In the genomic region with DNA sequence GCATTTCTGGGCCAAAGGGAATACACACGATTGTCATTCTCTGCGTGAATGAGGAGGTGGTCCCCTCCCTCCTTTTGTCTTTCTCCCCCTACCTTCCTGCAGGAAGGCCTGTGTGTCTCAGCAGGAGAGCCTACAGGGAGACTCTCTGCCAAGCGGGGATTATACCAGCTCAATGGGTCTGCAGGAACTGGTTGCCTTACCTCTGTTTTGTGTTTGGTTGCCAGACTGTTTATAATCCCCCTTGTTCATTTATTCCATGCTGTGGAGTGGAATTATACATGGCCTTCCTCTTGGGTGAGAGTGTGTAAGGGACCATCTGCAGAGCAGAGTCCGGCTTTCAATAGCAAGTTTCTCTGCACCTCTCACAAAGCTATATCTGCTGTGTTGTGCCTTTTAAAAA, we compare ENCODE assay signal across 21 mouse cellular contexts. TPM values are rescaled to one million over a fixed set of nuclear protein-coding genes. Genes with fewer than 3 reads are reported as not detected.
A peak's percentile ranks its signal among the peaks of the same experiment; 100 is the strongest.
DNase-seq lines count a peak whose midpoint lies in the region; ATAC-seq and TF ChIP-seq lines count a peak whose summit lies in the region.
"Had no signal": no experiment of that assay in that cellular context is flagged by ENCODE, and none has a peak within 500 bp of the region (broad histone marks: within the 10 kb centered on the region; RNA-seq: fewer than 3 reads in every experiment).

No protein-coding gene starts in this region.

- H3K4me3 ChIP-seq in midbrain, embryonic 10.5 days = no peak overlapping the region
- H3K4me3 ChIP-seq in midbrain, postnatal 0 days (ENCODE audit: low read depth, low read length) = no peak overlapping the region
- no peak overlapping the region for H3K4me3 ChIP-seq in forebrain, embryonic 13.5 days
- no peak overlapping the region for H3K4me3 ChIP-seq in hindbrain, embryonic 13.5 days
- no peak overlapping the region for H3K4me3 ChIP-seq in midbrain, embryonic 14.5 days (replicated peaks; ENCODE audit: low read depth, low read length)
- H3K4me3 ChIP-seq: embryonic facial prominence, embryonic 15.5 days; gastrocnemius, adult 2 months; heart, embryonic 12.5 days; limb, embryonic 12.5 days; liver, embryonic 12.5 days had no signal

- no peaks in the 10 kb centered on the region for H3K36me3 ChIP-seq in midbrain, embryonic 10.5 days
- H3K36me3 ChIP-seq in midbrain, postnatal 0 days (ENCODE audit: insufficient read depth, low read length) = no peaks in the 10 kb centered on the region
- peaks cover 6% of the 10 kb centered on the region for H3K36me3 ChIP-seq in forebrain, embryonic 13.5 days (ENCODE audit: poor library complexity, severe bottlenecking)
- H3K36me3 ChIP-seq in hindbrain, embryonic 13.5 days = no peaks in the 10 kb centered on the region
- no peaks in the 10 kb centered on the region for H3K36me3 ChIP-seq in midbrain, embryonic 14.5 days (ENCODE audit: control insufficient read depth, insufficient read depth, low read length)
- H3K36me3 ChIP-seq: embryonic facial prominence, embryonic 15.5 days; heart, embryonic 12.5 days; limb, embryonic 12.5 days; liver, embryonic 12.5 days had no signal

- TF ChIP-seq CTCF in midbrain, postnatal 0 days (IDR thresholded peaks at IDR 0.05) = no peak

- H3K9me3 ChIP-seq in midbrain, embryonic 10.5 days (replicated peaks) = peaks cover 4% of the 10 kb centered on the region; the same call in 1 of the 2 replicates
- H3K9me3 ChIP-seq in midbrain, postnatal 0 days (ENCODE audit: low read length) = no peaks in the 10 kb centered on the region
- H3K9me3 ChIP-seq in forebrain, embryonic 13.5 days (replicated peaks) = no peaks in the 10 kb centered on the region
- no peaks in the 10 kb centered on the region for H3K9me3 ChIP-seq in hindbrain, embryonic 13.5 days
- no peaks in the 10 kb centered on the region for H3K9me3 ChIP-seq in midbrain, embryonic 14.5 days (ENCODE audit: control insufficient read depth, low read length)
- H3K9me3 ChIP-seq: embryonic facial prominence, embryonic 15.5 days; limb, embryonic 12.5 days; liver, embryonic 12.5 days had no signal

- H3K27ac ChIP-seq in midbrain, embryonic 10.5 days (replicated peaks) = no peak overlapping the region
- no peak overlapping the region for H3K27ac ChIP-seq in midbrain, postnatal 0 days (ENCODE audit: low read depth, low read length)
- H3K27ac ChIP-seq in forebrain, embryonic 13.5 days = peak overlapping the region; percentile 86
- H3K27ac ChIP-seq in hindbrain, embryonic 13.5 days = peak overlapping the region; percentile 69
- H3K27ac ChIP-seq in midbrain, embryonic 14.5 days (replicated peaks; ENCODE audit: low read depth, low read length) = peak overlapping the region; percentile 83
- H3K27ac ChIP-seq: embryonic facial prominence, embryonic 15.5 days; gastrocnemius, adult 2 months; limb, embryonic 12.5 days; liver, embryonic 12.5 days had no signal

- DNase-seq in midbrain, embryonic 10.5 days (ENCODE audit: low spot score) = peak; percentile 26
- no peak for DNase-seq in midbrain, postnatal 0 days (ENCODE audit: low spot score)
- DNase-seq in midbrain, embryonic 14.5 days = peak; percentile 45
- DNase-seq in gastrocnemius, postnatal 14 days = no peak
- DNase-seq in urinary bladder, postnatal 4 days (ENCODE audit: low spot score in 2 of 2) = no peak
- DNase-seq: cerebellum, adult 9-11 months; gastrocnemius, adult 2 months; heart, adult 11 months; kidney, postnatal 4 days; layer of hippocampus, adult 9-11 months; lung, adult 2 months; lung, postnatal 36 days; thymus, postnatal 4 days had no signal

- intact Hi-C loops in gastrocnemius, postnatal 14 days (cut with DNase I; ENCODE audit: low total_unique reads) = no loop called here

- peaks cover 29% of the 10 kb centered on the region for H3K4me1 ChIP-seq in midbrain, embryonic 10.5 days
- no peaks in the 10 kb centered on the region for H3K4me1 ChIP-seq in midbrain, postnatal 0 days (ENCODE audit: insufficient read depth, low read length)
- peaks cover 37% of the 10 kb centered on the region for H3K4me1 ChIP-seq in forebrain, embryonic 13.5 days
- peaks cover 23% of the 10 kb centered on the region for H3K4me1 ChIP-seq in hindbrain, embryonic 13.5 days (replicated peaks)
- H3K4me1 ChIP-seq in midbrain, embryonic 14.5 days (ENCODE audit: control insufficient read depth, insufficient read depth, low read length) = peaks cover 22% of the 10 kb centered on the region
- H3K4me1 ChIP-seq: embryonic facial prominence, embryonic 15.5 days; limb, embryonic 12.5 days; liver, embryonic 12.5 days had no signal

- whole genome bisulfite sequencing in midbrain, embryonic 10.5 days = 9% methylated on average over 4 of the region's 4 CpGs
- 13% methylated on average over 4 of the region's 4 CpGs for WGBS in midbrain, postnatal 0 days
- 3% methylated on average over 4 of the region's 4 CpGs for WGBS in forebrain, embryonic 13.5 days
- 12% methylated on average over 4 of the region's 4 CpGs for WGBS in hindbrain, embryonic 13.5 days
- WGBS in midbrain, embryonic 14.5 days = 7% methylated on average over 4 of the region's 4 CpGs

- no peak overlapping the region for H3K4me2 ChIP-seq in midbrain, postnatal 0 days (ENCODE audit: low read depth, low read length, poor library complexity, severe bottlenecking)
- H3K4me2 ChIP-seq in forebrain, embryonic 13.5 days = peak overlapping the region; percentile 16
- H3K4me2 ChIP-seq in hindbrain, embryonic 13.5 days = no peak overlapping the region
- H3K4me2 ChIP-seq in midbrain, embryonic 14.5 days (ENCODE audit: low read length) = no peak overlapping the region
- H3K4me2 ChIP-seq: embryonic facial prominence, embryonic 15.5 days; heart, embryonic 12.5 days; limb, embryonic 12.5 days; liver, embryonic 12.5 days had no signal

- no peak for ATAC-seq in midbrain, postnatal 0 days (ENCODE audit: low FRiP score)
- ATAC-seq in forebrain, embryonic 13.5 days = peak; percentile 68
- ATAC-seq in hindbrain, embryonic 13.5 days (ENCODE audit: low FRiP score) = no peak
- ATAC-seq in midbrain, embryonic 14.5 days (ENCODE audit: low FRiP score, low TSS enrichment) = no peak
- no peak for ATAC-seq in monocyte, adult 5-6 weeks (replicated peaks; ENCODE audit: insufficient number of reproducible peaks, low FRiP score, low TSS enrichment, poor library complexity, severe bottlenecking)
- ATAC-seq: liver, embryonic 12.5 days had no signal

- no peak overlapping the region for H3K9ac ChIP-seq in midbrain, postnatal 0 days (replicated peaks; ENCODE audit: low read length, poor library complexity, severe bottlenecking)
- no peak overlapping the region for H3K9ac ChIP-seq in forebrain, embryonic 13.5 days
- 0 out of 2 replicates have a peak overlapping the region, but pooled peaks have one; percentile 24 for H3K9ac ChIP-seq in hindbrain, embryonic 13.5 days
- H3K9ac ChIP-seq in midbrain, embryonic 14.5 days (replicated peaks; ENCODE audit: low read length) = no peak overlapping the region
- H3K9ac ChIP-seq: embryonic facial prominence, embryonic 15.5 days; heart, embryonic 12.5 days; limb, embryonic 12.5 days; liver, embryonic 12.5 days had no signal

- H3K27me3 ChIP-seq in midbrain, embryonic 10.5 days (ENCODE audit: low read depth, poor library complexity, severe bottlenecking) = no peaks in the 10 kb centered on the region
- H3K27me3 ChIP-seq in midbrain, postnatal 0 days (ENCODE audit: insufficient read depth, low read length) = no peaks in the 10 kb centered on the region
- no peaks in the 10 kb centered on the region for H3K27me3 ChIP-seq in forebrain, embryonic 13.5 days
- H3K27me3 ChIP-seq in hindbrain, embryonic 13.5 days = no peaks in the 10 kb centered on the region
- H3K27me3 ChIP-seq in midbrain, embryonic 14.5 days (ENCODE audit: control insufficient read depth, insufficient read depth, low read length) = no peaks in the 10 kb centered on the region
- H3K27me3 ChIP-seq: embryonic facial prominence, embryonic 15.5 days; heart, embryonic 12.5 days; limb, embryonic 12.5 days; liver, embryonic 12.5 days had no signal

RNA-seq across cellular contexts. Expression of gene Gpr156, which starts 10.8 kb away (rescaled TPM):
- polyA plus RNA-seq in midbrain, embryonic 10.5 days (2016; fragmentation: Nextera tagmentation; extraction: Ambion mirVana) = 2.0 and 3.2 TPM in 2 replicates
- 6.1 and 6.4 TPM in 2 replicates for total RNA-seq in midbrain, postnatal 0 days (2014; rRNA removed)
- polyA plus RNA-seq in midbrain, postnatal 0 days (2015; fragmentation: Nextera tagmentation; extraction: Ambion mirVana) = 2.8 and 2.9 TPM in 2 replicates
- 5.5 TPM in 2 replicates for polyA plus RNA-seq in forebrain, embryonic 13.5 days (2015; fragmentation: Nextera tagmentation; extraction: Ambion mirVana)
- 5.0 TPM in 2 replicates for polyA plus RNA-seq in hindbrain, embryonic 13.5 days (2015; fragmentation: Nextera tagmentation; extraction: Ambion mirVana)
- 5.6 and 7.6 TPM in 2 replicates for polyA plus RNA-seq in midbrain, embryonic 14.5 days (2014; fragmentation: Nextera tagmentation; extraction: Ambion mirVana)
- under 1 TPM; 0.22 to 0.59 TPM for total RNA-seq in gastrocnemius, postnatal 14 days (2021)
- total RNA-seq in monocyte, adult 5-6 weeks (2017) = not detected in 3 replicates
- total RNA-seq: gastrocnemius, adult 2 months; heart, postnatal 25 days had no signal
- polyA plus RNA-seq: liver, embryonic 12.5 days had no signal

RNA-seq across cellular contexts. Expression of gene Lrrc58, which starts 58.9 kb away (rescaled TPM):
- polyA plus RNA-seq in midbrain, embryonic 10.5 days (2016; fragmentation: Nextera tagmentation; extraction: Ambion mirVana) = 52.5 and 53.3 TPM in 2 replicates
- total RNA-seq in midbrain, postnatal 0 days (2014; rRNA removed) = 88.2 and 106 TPM in 2 replicates
- 40.7 and 46.1 TPM in 2 replicates for polyA plus RNA-seq in midbrain, postnatal 0 days (2015; fragmentation: Nextera tagmentation; extraction: Ambion mirVana)
- 55.3 and 55.4 TPM in 2 replicates for polyA plus RNA-seq in forebrain, embryonic 13.5 days (2015; fragmentation: Nextera tagmentation; extraction: Ambion mirVana)
- polyA plus RNA-seq in hindbrain, embryonic 13.5 days (2015; fragmentation: Nextera tagmentation; extraction: Ambion mirVana) = 46.1 and 49.0 TPM in 2 replicates
- 43.1 and 46.6 TPM in 2 replicates for polyA plus RNA-seq in midbrain, embryonic 14.5 days (2014; fragmentation: Nextera tagmentation; extraction: Ambion mirVana)
- total RNA-seq in gastrocnemius, postnatal 14 days (2021) = 10 to 100 TPM; 41.3 to 66.4 TPM
- 18.5 to 20.5 TPM (median 19.4 TPM) in 3 replicates for total RNA-seq in monocyte, adult 5-6 weeks (2017)

Comparison
In these comparisons a context has a peak if more than half of its experiments do, and no peak if none do; other contexts are left out.
1. DNase-seq: peak in midbrain, embryonic 10.5 days (single experiment) and midbrain, embryonic 14.5 days (single experiment); none in midbrain, postnatal 0 days (single experiment), gastrocnemius, postnatal 14 days (single experiment) and urinary bladder, postnatal 4 days (0 of 2).
2. H3K27ac ChIP-seq: peak in forebrain, embryonic 13.5 days (single experiment), hindbrain, embryonic 13.5 days (single experiment) and midbrain, embryonic 14.5 days (single experiment); none in midbrain, embryonic 10.5 days (single experiment) and midbrain, postnatal 0 days (single experiment).